Mouse (Mus musculus) thymus, postnatal 36 days (tissue): Measurements from ENCODE around the gene 4921539E11Rik.

Experiments used
- DNase-seq, 2 experiments: peaks; one replicate each; pipeline ENCODE4 v3.0.0; 2022; ENCODE audit warnings: mixed read lengths in 2 of 2

4921539E11Rik gene

GRCm38 (mm10) chr4:103290763-103291162, at the start of gene 4921539E11Rik:
Gene 4921539E11Rik (minus strand): TSS chr4:103290863.
- DNase-seq, result no peak

GRCm38 (mm10) chr4:103335134-103335533, 44.5 kb upstream of the 4921539E11Rik start:
- DNase-seq, result no peak

- DNase-seq, result no peak
Observed at GRCm38 (mm10) chr4:103329348-103329747, 38.7 kb upstream of the 4921539E11Rik start.

- peak; percentile 14 to 26 for DNase-seq
Observed at GRCm38 (mm10) chr4:103326994-103327393, 36.3 kb upstream of the 4921539E11Rik start.

- no peak for DNase-seq
Observed at GRCm38 (mm10) chr4:103324688-103325451, 34.2 kb upstream of the 4921539E11Rik start.

- DNase-seq, result no peak
Observed at GRCm38 (mm10) chr4:103321461-103321860, 30.8 kb upstream of the 4921539E11Rik start.

GRCm38 (mm10) chr4:103315861-103316260, 25.2 kb upstream of the 4921539E11Rik start:
- no peak for DNase-seq

GRCm38 (mm10) chr4:103314526-103314910, 23.9 kb upstream of the 4921539E11Rik start:
- DNase-seq, result no peak

- DNase-seq, result peak; percentile 98
Observed at GRCm38 (mm10) chr4:103313587-103314525, 23.2 kb upstream of the 4921539E11Rik start, which contains the start of gene Oma1. Gene Oma1 (plus strand): TSS chr4:103313812.

- DNase-seq, result no peak
Observed at GRCm38 (mm10) chr4:103303851-103304250, 13.2 kb upstream of the 4921539E11Rik start.

GRCm38 (mm10) chr4:103299342-103299741, 8.7 kb upstream of the 4921539E11Rik start:
- DNase-seq, result no peak

- DNase-seq, result no peak
Observed at GRCm38 (mm10) chr4:103288342-103288741, 2.3 kb downstream of the 4921539E11Rik start.

- no peak for DNase-seq
Observed at GRCm38 (mm10) chr4:103273021-103273420, 17.6 kb downstream of the 4921539E11Rik start.

- peak; percentile 3 to 7 for DNase-seq
Observed at GRCm38 (mm10) chr4:103269336-103269735, 21.3 kb downstream of the 4921539E11Rik start.

GRCm38 (mm10) chr4:103265166-103265565, 25.5 kb downstream of the 4921539E11Rik start:
- DNase-seq, result no peak

- DNase-seq, result no peak
Observed at GRCm38 (mm10) chr4:103263812-103264396, 26.8 kb downstream of the 4921539E11Rik start.

GRCm38 (mm10) chr4:103263378-103263777, 27.3 kb downstream of the 4921539E11Rik start:
- DNase-seq, result no peak

GRCm38 (mm10) chr4:103258817-103259216, 31.8 kb downstream of the 4921539E11Rik start:
- peak; percentile 7 to 11 for DNase-seq

- no peak for DNase-seq
Observed at GRCm38 (mm10) chr4:103253846-103254245, 36.8 kb downstream of the 4921539E11Rik start.

GRCm38 (mm10) chr4:103249436-103250085, 41.1 kb downstream of the 4921539E11Rik start:
- DNase-seq, result no peak

GRCm38 (mm10) chr4:103247813-103248212, 42.9 kb downstream of the 4921539E11Rik start:
- no peak for DNase-seq

- DNase-seq, result no peak
Observed at GRCm38 (mm10) chr4:103247249-103247648, 43.4 kb downstream of the 4921539E11Rik start.
